Mouse (Mus musculus) thymus, adult 2 months (tissue): ENCODE data around the gene Wdr93. TPM values are rescaled to one million over a fixed set of nuclear protein-coding genes. Genes with fewer than 3 reads are reported as not detected.
"Not testable (repeated sequence)": the region's sequence is repeated elsewhere in the genome, so short reads cannot be mapped to it uniquely, and the experiment has no call there.

Experiments used
- DNase-seq: peaks from one replicate; pipeline ENCODE4 v3.0.0; 2021
- H3K27ac ChIP-seq: fragments of 200-500 bp; 2 replicates; pipeline ENCODE4 v1.5.1; 2012; ENCODE audit warnings: low read length, control low read depth; ENCODE audit not compliant: control insufficient read depth, insufficient read depth
- H3K27me3 ChIP-seq: fragments of 200-500 bp; 2 replicates; pipeline ENCODE4 v1.6.1; 2012; ENCODE audit warnings: mild to moderate bottlenecking, low read length, moderate library complexity, mixed read lengths; ENCODE audit not compliant: control insufficient read depth, insufficient read depth
- H3K36me3 ChIP-seq: fragments of 200-500 bp; 2 replicates; pipeline ENCODE4 v1.6.1; 2012; ENCODE audit warnings: mild to moderate bottlenecking, low read length, moderate library complexity; ENCODE audit not compliant: control insufficient read depth, insufficient read depth
- H3K4me1 ChIP-seq: fragments of 200-500 bp; replicated peaks from 2 replicates; pipeline ENCODE4 v1.6.1; 2012; ENCODE audit warnings: low read length; ENCODE audit not compliant: control insufficient read depth, insufficient read depth
- H3K4me3 ChIP-seq: fragments of 200-500 bp; 2 replicates; pipeline ENCODE4 v1.5.1; 2012; ENCODE audit warnings: mild to moderate bottlenecking, low read length, control low read depth, moderate library complexity; ENCODE audit not compliant: control insufficient read depth, insufficient read depth
- CTCF ChIP-seq: fragments of 200-500 bp; IDR thresholded peaks from 2 replicates; pipeline ENCODE4 v1.5.1; 2012; ENCODE audit warnings: mild to moderate bottlenecking, control low read depth, low read length, moderate library complexity, borderline replicate concordance; ENCODE audit not compliant: control insufficient read depth, poor library complexity, insufficient read depth; ENCODE audit errors: extremely low read depth
- POLR2A ChIP-seq: fragments of 200-500 bp; IDR thresholded peaks from 2 replicates; pipeline ENCODE4 v1.6.1; 2012; ENCODE audit warnings: mild to moderate bottlenecking, low read length, control low read depth, moderate library complexity; ENCODE audit not compliant: control insufficient read depth, poor library complexity, insufficient read depth; ENCODE audit errors: extremely low read depth
- WGBS: fragments of 180-500 bp; shearing (Covaris S2); methylation state at CpG from one replicate; pipeline ENCODE4 v1.1.7; 2018; 5-methylcytosine and 5-hydroxymethylcytosine counted together
- polyA plus RNA-seq: library from polyadenylated mRNA; depleted of rRNA; stranded (reverse); fragments of >200 nt; gene quantifications from 2 replicates; pipeline ENCODE4 v1.2.3, GENCODE M21; 2012

Wdr93 gene
- polyA plus RNA-seq, 1 experiment, result 0.22 TPM

GRCm38 (mm10) chr7:79781826-79782515 lies 39.0 kb downstream of the Wdr93 start:
- H3K27me3 ChIP-seq, result no peaks in the 10 kb centered on the region
- no peak for DNase-seq
- H3K4me3 ChIP-seq, result no peak overlapping the region
- TF ChIP-seq POLR2A (no peak), CTCF (no peak)
- H3K4me1 ChIP-seq, result no peaks in the 10 kb centered on the region
- no peak overlapping the region for H3K27ac ChIP-seq
- no peaks in the 10 kb centered on the region for H3K36me3 ChIP-seq
- WGBS, result 93% methylated on average over 11 of the region's 11 CpGs

GRCm38 (mm10) chr7:79782516-79782855 lies 39.5 kb downstream of the Wdr93 start:
- TF ChIP-seq CTCF (no peak), POLR2A (no peak)
- 96% methylated on average over 2 of the region's 2 CpGs for WGBS
- H3K27ac ChIP-seq, result no peak overlapping the region
- H3K27me3 ChIP-seq, result no peaks in the 10 kb centered on the region
- H3K4me3 ChIP-seq, result no peak overlapping the region
- H3K4me1 ChIP-seq, result no peaks in the 10 kb centered on the region
- no peaks in the 10 kb centered on the region for H3K36me3 ChIP-seq
- DNase-seq, result no peak

GRCm38 (mm10) chr7:79786295-79786694 lies 43.3 kb downstream of the Wdr93 start:
- Histone ChIP-seq H3K4me1 (no peaks in the 10 kb centered on the region), H3K27ac (no peak overlapping the region), H3K4me3 (no peak overlapping the region), H3K36me3 (no peaks in the 10 kb centered on the region), H3K27me3 (no peaks in the 10 kb centered on the region)
- TF ChIP-seq CTCF (no peak), POLR2A (no peak)
- DNase-seq, result peak; percentile 65
- 32% methylated on average over 6 of the region's 6 CpGs for WGBS

GRCm38 (mm10) chr7:79789812-79790211 lies 46.8 kb downstream of the Wdr93 start:
- not testable (repeated sequence) for DNase-seq, H3K4me1 ChIP-seq, H3K4me3 ChIP-seq, H3K27me3 ChIP-seq, H3K36me3 ChIP-seq, H3K27ac ChIP-seq
- 93% methylated on average over 2 of the region's 2 CpGs for WGBS

- no peak overlapping the region for H3K27ac ChIP-seq
- no peaks in the 10 kb centered on the region; the same call in 1 of the 2 replicates for H3K4me1 ChIP-seq
- DNase-seq, result peak; percentile 38
- 6% methylated on average over 80 of the region's 80 CpGs for WGBS
- H3K27me3 ChIP-seq, result peaks cover 10% of the 10 kb centered on the region; the same call in 1 of the 2 replicates
- H3K36me3 ChIP-seq, result no peaks in the 10 kb centered on the region
- TF ChIP-seq POLR2A, result no peak
- peak; percentile 69; the same call in 1 of the 2 replicates for TF ChIP-seq CTCF
- peak overlapping the region; percentile 5 for H3K4me3 ChIP-seq
These were observed 49.9 kb downstream of the Wdr93 start for GRCm38 (mm10) chr7:79792635-79793421.

GRCm38 (mm10) chr7:79793688-79794087 lies 50.7 kb downstream of the Wdr93 start, which contains the start of gene Mesp1:
Mesp1 (minus strand) TSS chr7:79793788.
- Histone ChIP-seq H3K27ac (no peak within 1 kb of the TSS), H3K27me3 (peaks cover 10% of the 10 kb centered on the region; the same call in 1 of the 2 replicates), H3K4me1 (no peaks in the 10 kb centered on the region; the same call in 1 of the 2 replicates), H3K36me3 (no peaks in the 10 kb centered on the region), H3K4me3 (peak within 1 kb of the TSS; percentile 5)
- TF ChIP-seq POLR2A (no peak), CTCF (no peak)
- no peak for DNase-seq
- WGBS, result 87% methylated on average over 6 of the region's 6 CpGs
